Mouse (Mus musculus) hindbrain, embryonic 14.5 days (tissue): ENCODE measurements around the gene Xlr4a. TPM values are rescaled to one million over a fixed set of nuclear protein-coding genes. Genes with fewer than 3 reads are reported as not detected.

Experiments
- ATAC-seq: fragments of 200-750 bp; cut with Nextera tagmentation; 2 replicates; pipeline ENCODE4 v1.8.0; 2017; ENCODE audit warnings: moderate number of reproducible peaks, mild to moderate bottlenecking, moderate TSS enrichment, moderate library complexity; ENCODE audit not compliant: low FRiP score
- DNase-seq: peaks from one replicate; pipeline ENCODE4 v3.0.0-alpha.2; 2015; ENCODE audit warnings: low spot score
- H3K27ac ChIP-seq: fragments of 300-500 bp; sonication (generic); 2 replicates; pipeline ENCODE4 v1.5.1; 2014; ENCODE audit warnings: mild to moderate bottlenecking, moderate library complexity
- H3K27me3 ChIP-seq: fragments of 300-500 bp; sonication (generic); 2 replicates; pipeline ENCODE4 v1.6.1; 2014; ENCODE audit warnings: mild to moderate bottlenecking, low read length, mixed read lengths; ENCODE audit not compliant: control insufficient read depth, insufficient read depth
- H3K36me3 ChIP-seq: fragments of 300-500 bp; sonication (generic); replicated peaks from 2 replicates; pipeline ENCODE4 v1.6.1; 2014; ENCODE audit not compliant: control insufficient read depth, insufficient read depth
- H3K4me1 ChIP-seq: fragments of 300-500 bp; sonication (generic); replicated peaks from 2 replicates; pipeline ENCODE4 v1.6.1; 2014; ENCODE audit warnings: antibody characterized with exemption, low read length, mixed read lengths; ENCODE audit not compliant: control insufficient read depth, insufficient read depth
- H3K4me2 ChIP-seq: fragments of 300-500 bp; sonication (generic); replicated peaks from 2 replicates; pipeline ENCODE4 v1.6.1; 2014; ENCODE audit warnings: mild to moderate bottlenecking, moderate library complexity
- H3K4me3 ChIP-seq: fragments of 300-500 bp; sonication (generic); replicated peaks from 2 replicates; pipeline ENCODE4 v1.5.1; 2014; ENCODE audit warnings: mild to moderate bottlenecking, low read length
- H3K9ac ChIP-seq: fragments of 300-500 bp; sonication (generic); 2 replicates; pipeline ENCODE4 v1.6.1; 2014
- H3K9me3 ChIP-seq: fragments of 300-500 bp; sonication (generic); 2 replicates; pipeline ENCODE4 v1.6.1; 2016; ENCODE audit warnings: low read length; ENCODE audit not compliant: control insufficient read depth
- WGBS: fragments of 180-500 bp; shearing (Covaris S2); extraction: QIAGEN DNeasy Blood & Tissue Kit; methylation state at CpG from one replicate; pipeline ENCODE4 v1.1.7; 2014; 5-methylcytosine and 5-hydroxymethylcytosine counted together
- polyA plus RNA-seq: library from polyadenylated mRNA; unstranded; fragments of >200 nt; fragmentation: Nextera tagmentation; extraction: Ambion mirVana; gene quantifications from 2 replicates; pipeline ENCODE4 v1.2.1, GENCODE M21; 2014

Gene Xlr4a
- polyA plus RNA-seq, 1 experiment from 2014 or later: not detected

DNA sequence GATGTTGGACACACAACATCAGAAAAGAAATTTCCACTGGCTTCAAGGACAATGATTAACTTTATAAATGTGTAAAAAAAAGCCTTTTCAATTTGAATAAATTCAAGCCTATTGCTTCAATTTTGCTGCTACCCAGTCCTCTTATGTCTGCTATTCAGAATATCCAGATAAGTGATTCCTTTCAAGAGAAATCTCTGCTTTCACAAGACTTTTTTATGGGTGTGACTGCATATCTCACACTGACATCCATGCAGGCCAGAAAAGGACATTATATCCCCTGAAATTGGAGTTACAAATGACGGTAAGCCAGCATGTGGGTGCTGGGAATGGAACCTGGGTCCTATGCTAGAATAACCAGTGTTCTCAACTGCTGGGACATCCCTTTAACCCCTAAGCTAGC, 20.8 kb downstream of the Xlr4a start:
- no peak overlapping the region for H3K4me3 ChIP-seq
- no peaks in the 10 kb centered on the region for H3K27me3 ChIP-seq
- no peak overlapping the region for H3K4me2 ChIP-seq
- H3K9me3 ChIP-seq: no peaks in the 10 kb centered on the region
- no peaks in the 10 kb centered on the region for H3K4me1 ChIP-seq
- DNase-seq: no peak
- ATAC-seq: no peak
- no peak overlapping the region for H3K27ac ChIP-seq
- 91% methylated on average over 1 of the region's 1 CpGs for WGBS
- H3K36me3 ChIP-seq: no peaks in the 10 kb centered on the region
- H3K9ac ChIP-seq: no peak overlapping the region

GRCm38 (mm10) chrX:73053860-73054563, 28.3 kb downstream of the Xlr4a start:
- Histone ChIP-seq H3K27me3 (no peaks in the 10 kb centered on the region), H3K9ac (peak overlapping the region; percentile 18; the same call in 1 of the 2 replicates), H3K4me3 (no peak overlapping the region), H3K9me3 (no peaks in the 10 kb centered on the region), H3K4me2 (peak overlapping the region; percentile 27; the same call in 1 of the 2 replicates), H3K36me3 (no peaks in the 10 kb centered on the region), H3K4me1 (no peaks in the 10 kb centered on the region), H3K27ac (peak overlapping the region; percentile 57; the same call in 1 of the 2 replicates)
- ATAC-seq: peak; percentile 99
- DNase-seq: peak; percentile 95
- WGBS: 18% methylated on average over 14 of the region's 14 CpGs

GRCm38 (mm10) chrX:73039666-73040065, 42.6 kb downstream of the Xlr4a start:
- Histone ChIP-seq H3K4me3 (no peak overlapping the region), H3K27me3 (no peaks in the 10 kb centered on the region), H3K9me3 (no peaks in the 10 kb centered on the region), H3K27ac (no peak overlapping the region), H3K4me2 (no peak overlapping the region), H3K4me1 (no peaks in the 10 kb centered on the region), H3K36me3 (no peaks in the 10 kb centered on the region), H3K9ac (no peak overlapping the region)
- no peak for DNase-seq
- 85% methylated on average over 12 of the region's 12 CpGs for WGBS
- no peak for ATAC-seq

- Histone ChIP-seq H3K9me3 (no peaks in the 10 kb centered on the region), H3K4me1 (no peaks in the 10 kb centered on the region), H3K27me3 (no peaks in the 10 kb centered on the region), H3K4me3 (no peak overlapping the region), H3K9ac (no peak overlapping the region), H3K4me2 (no peak overlapping the region), H3K27ac (no peak overlapping the region), H3K36me3 (no peaks in the 10 kb centered on the region)
- WGBS: 83% methylated on average over 8 of the region's 8 CpGs
- DNase-seq: no peak
- no peak for ATAC-seq
Observed at GRCm38 (mm10) chrX:73038831-73039230, 43.4 kb downstream of the Xlr4a start.

DNA sequence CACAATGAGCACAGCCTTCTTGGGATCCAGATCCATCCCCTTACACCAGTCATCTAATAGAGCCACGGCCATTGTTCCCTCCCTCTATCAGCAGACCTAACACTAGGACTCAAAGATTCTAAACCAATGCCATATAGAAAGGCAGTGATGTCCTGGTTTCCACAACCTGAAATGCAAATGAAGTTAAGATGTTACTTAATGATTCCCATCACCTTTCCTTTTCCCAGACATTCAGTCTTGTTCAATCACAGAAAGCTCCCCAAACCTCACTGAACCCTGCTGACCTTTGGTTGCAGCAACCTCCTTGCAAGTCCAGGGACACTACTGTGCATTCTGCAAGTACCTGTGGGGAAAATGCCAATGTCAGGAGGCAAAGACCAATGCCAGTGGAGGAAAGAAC, 45.3 kb downstream of the Xlr4a start, which contains the start of gene Pnma5:
TSS of gene Pnma5 (minus strand) at position 101 of the 400 bp plus-strand sequence.
- no peaks in the 10 kb centered on the region for H3K4me1 ChIP-seq
- no peak within 1 kb of the TSS for H3K4me2 ChIP-seq
- no peaks in the 10 kb centered on the region for H3K36me3 ChIP-seq
- H3K4me3 ChIP-seq: no peak within 1 kb of the TSS
- no peak for ATAC-seq
- WGBS: 94% methylated on average over 1 of the region's 1 CpGs
- DNase-seq: no peak
- no peaks in the 10 kb centered on the region for H3K9me3 ChIP-seq
- no peak within 1 kb of the TSS for H3K9ac ChIP-seq
- H3K27me3 ChIP-seq: no peaks in the 10 kb centered on the region
- no peak within 1 kb of the TSS for H3K27ac ChIP-seq

Other genes starting within 250 kb of the Xlr4a start
- 78.6 and 81.5 TPM in 2 replicates for gene Cetn2, start 164.1 kb downstream of the Xlr4a start, polyA plus RNA-seq
- gene Nsdhl, start 163.9 kb downstream of the Xlr4a start, polyA plus RNA-seq: 51.0 and 58.6 TPM in 2 replicates
- gene Zfp185, start 95.1 kb downstream of the Xlr4a start, polyA plus RNA-seq: 1.2 and 1.4 TPM in 2 replicates
- gene Pnma5, start 45.4 kb downstream of the Xlr4a start, polyA plus RNA-seq: not detected in 2 replicates
- 2.8 and 4.4 TPM in 2 replicates for gene Pnma3, start 17.7 kb downstream of the Xlr4a start, polyA plus RNA-seq
- gene Xlr3a, start 14.6 kb upstream of the Xlr4a start, polyA plus RNA-seq: 4.8 and 7.7 TPM in 2 replicates
- gene Gm14685, start 34.6 kb upstream of the Xlr4a start, polyA plus RNA-seq: 0.31 and 0.80 TPM in 2 replicates
- not detected in 2 replicates for gene Xlr5b, start 66.3 kb upstream of the Xlr4a start, polyA plus RNA-seq
- gene DXBay18, start 67.0 kb upstream of the Xlr4a start, polyA plus RNA-seq: 0.59 TPM in 1 of 2 replicates, not detected in the other
- gene Spin2d, start 94.5 kb upstream of the Xlr4a start, polyA plus RNA-seq: not detected in 2 replicates
- 21.1 and 42.4 TPM in 2 replicates for gene Xlr3b, start 109.7 kb upstream of the Xlr4a start, polyA plus RNA-seq
- gene Xlr4b, start 131.9 kb upstream of the Xlr4a start, polyA plus RNA-seq: 0.38 and 0.63 TPM in 2 replicates
- 30.2 and 31.4 TPM in 2 replicates for gene F8a, start 145.8 kb upstream of the Xlr4a start, polyA plus RNA-seq
- 0.16 and 0.30 TPM in 2 replicates for gene Xlr4c, start 160.7 kb upstream of the Xlr4a start, polyA plus RNA-seq
- 0.23 and 0.46 TPM in 2 replicates for gene Xlr3c, start 182.9 kb upstream of the Xlr4a start, polyA plus RNA-seq
- not detected in 2 replicates for gene Xlr5a, start 210.5 kb upstream of the Xlr4a start, polyA plus RNA-seq
- not detected in 2 replicates for gene Xlr5c, start 210.5 kb upstream of the Xlr4a start, polyA plus RNA-seq